Mouse (Mus musculus) lung, postnatal 10 days (tissue): ENCODE results near the gene Dctn3.
"Not testable (repeated sequence)": the region's sequence is repeated elsewhere in the genome, so short reads cannot be mapped to it uniquely, and the experiment has no call there.

Experiments
- DNase-seq: peaks from one replicate; pipeline ENCODE4 v3.0.0; 2021

Dctn3 gene

GRCm38 (mm10) chr4:41696930-41697841, 25.8 kb downstream of the Dctn3 start, which contains the start of gene Cntfr:
Gene Cntfr, minus strand, starts transcription at chr4:41697089.
- peak; percentile 89 for DNase-seq

- not testable (repeated sequence) for DNase-seq
Observed at GRCm38 (mm10) chr4:41696452-41696851, 26.5 kb downstream of the Dctn3 start.

- DNase-seq, result not testable (repeated sequence)
Observed at GRCm38 (mm10) chr4:41695800-41696199, 27.2 kb downstream of the Dctn3 start.

- DNase-seq, result not testable (repeated sequence)
Observed at GRCm38 (mm10) chr4:41693511-41693910, 29.5 kb downstream of the Dctn3 start.

- not testable (repeated sequence) for DNase-seq
Observed at GRCm38 (mm10) chr4:41690014-41690413, 33.0 kb downstream of the Dctn3 start.

GRCm38 (mm10) chr4:41688562-41688961, 34.4 kb downstream of the Dctn3 start:
- DNase-seq, result not testable (repeated sequence)

GRCm38 (mm10) chr4:41685882-41686492, 37.0 kb downstream of the Dctn3 start:
- not testable (repeated sequence) for DNase-seq

- not testable (repeated sequence) for DNase-seq
Observed at GRCm38 (mm10) chr4:41684931-41685453, 38.0 kb downstream of the Dctn3 start.

- DNase-seq, result not testable (repeated sequence)
Observed at GRCm38 (mm10) chr4:41684131-41684930, 38.6 kb downstream of the Dctn3 start.

- peak; percentile 42 for DNase-seq
Observed at GRCm38 (mm10) chr4:41683303-41683702, 39.7 kb downstream of the Dctn3 start.

GRCm38 (mm10) chr4:41682789-41683188, 40.2 kb downstream of the Dctn3 start:
- no peak for DNase-seq

GRCm38 (mm10) chr4:41681947-41682346, 41.0 kb downstream of the Dctn3 start:
- no peak for DNase-seq

- DNase-seq, result no peak
Observed at GRCm38 (mm10) chr4:41681176-41681575, 41.8 kb downstream of the Dctn3 start.

GRCm38 (mm10) chr4:41679291-41679690, 43.7 kb downstream of the Dctn3 start:
- no peak for DNase-seq

GRCm38 (mm10) chr4:41678863-41679262, 44.1 kb downstream of the Dctn3 start:
- DNase-seq, result no peak

- peak; percentile 85 for DNase-seq
Observed at GRCm38 (mm10) chr4:41677006-41677629, 45.9 kb downstream of the Dctn3 start.

- DNase-seq, result peak; percentile 27
Observed at GRCm38 (mm10) chr4:41676248-41677005, 46.5 kb downstream of the Dctn3 start.

- DNase-seq, result no peak
Observed at GRCm38 (mm10) chr4:41673186-41673585, 49.8 kb downstream of the Dctn3 start.

GRCm38 (mm10) chr4:41672522-41672963, 50.4 kb downstream of the Dctn3 start:
- DNase-seq, result no peak

- no peak for DNase-seq
Observed at GRCm38 (mm10) chr4:41671963-41672480, 50.9 kb downstream of the Dctn3 start.

GRCm38 (mm10) chr4:41671500-41671899, 51.5 kb downstream of the Dctn3 start:
- no peak for DNase-seq
